Mouse (Mus musculus): ENCODE measurements around the gene Tmem139. TPM values are rescaled to one million over a fixed set of nuclear protein-coding genes. Genes with fewer than 3 reads are reported as not detected.

The Tmem139 gene
- polyA plus RNA-seq (2015; fragmentation: Nextera tagmentation; extraction: Ambion mirVana) = 6.7 and 6.9 TPM in 2 replicates

DNA sequence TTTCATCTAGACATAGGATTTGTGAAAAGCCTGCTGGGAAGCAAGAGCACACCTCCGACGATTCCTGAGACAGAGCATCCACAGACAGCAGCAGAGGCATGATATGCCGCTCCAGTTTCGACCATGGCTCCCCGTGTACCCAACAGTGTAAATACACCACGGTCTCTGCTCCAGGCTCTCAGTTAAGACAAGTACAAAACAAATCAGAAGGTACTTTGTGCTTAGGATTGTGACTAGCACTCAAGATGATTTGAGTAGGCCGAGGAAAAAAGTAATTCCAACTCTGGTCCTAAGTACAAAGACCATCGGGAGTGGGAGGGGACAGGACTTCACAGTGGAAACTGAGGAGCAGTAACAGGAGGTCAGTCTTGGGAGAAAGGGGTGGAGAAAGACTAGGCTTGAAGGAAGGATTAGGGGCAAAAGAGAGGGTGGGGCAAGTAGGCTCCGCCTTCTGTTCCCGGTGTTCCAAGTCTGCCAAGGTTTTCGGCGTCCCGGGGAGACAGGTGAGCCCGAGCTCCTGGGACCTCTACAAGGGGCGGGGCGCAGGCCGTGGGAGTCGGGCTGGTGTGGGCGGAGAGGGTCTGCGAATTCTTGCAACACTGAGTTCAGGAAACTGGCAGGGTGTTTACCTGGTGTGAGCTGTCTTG lies at the start of gene Tmem139:
Tmem139 (plus strand) TSS at position 447 of the 647 bp plus-strand sequence.
- 14% methylated on average over 20 of the region's 20 CpGs for WGBS
- H3K27ac ChIP-seq (ENCODE audit: low read length) = peak within 1 kb of the TSS; percentile 90
- peak; percentile 8; the same call in 1 of the 2 replicates for ATAC-seq (ENCODE audit: low read depth)

DNA sequence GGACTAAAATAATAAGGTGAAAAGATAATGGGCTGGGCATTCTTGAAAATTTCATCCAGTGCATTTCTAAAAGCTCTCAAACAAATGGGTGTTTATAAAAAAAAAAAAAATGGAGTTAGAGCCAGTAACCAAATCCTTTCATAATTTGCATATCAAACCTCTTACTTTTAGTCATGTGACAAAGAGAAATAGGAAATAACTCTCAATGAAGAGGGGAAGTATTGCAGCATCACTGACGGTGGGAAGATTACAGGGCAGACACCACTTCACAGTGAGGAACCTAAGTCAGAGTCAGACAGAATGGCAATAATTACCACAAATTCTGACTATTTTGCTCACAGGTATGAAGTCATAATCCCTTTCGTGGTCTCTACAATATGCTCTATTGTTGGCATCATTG lies 46.7 kb upstream of the Tmem139 start, which contains the start of gene Tas2r144:
Tas2r144 (plus strand) TSS at position 301 of the 400 bp plus-strand sequence.
- Histone ChIP-seq H3K27me3 (ENCODE audit: control insufficient read depth, insufficient read depth, low read depth, low read length) (no peaks in the 10 kb centered on the region), H3K27ac (ENCODE audit: low read length) (no peak within 1 kb of the TSS), H3K9ac (ENCODE audit: low read length) (no peak within 1 kb of the TSS), H3K4me2 (ENCODE audit: low read depth, low read length) (no peak within 1 kb of the TSS), H3K9me3 (ENCODE audit: control insufficient read depth, low read length) (no peaks in the 10 kb centered on the region), H3K4me1 (replicated peaks; ENCODE audit: control insufficient read depth, insufficient read depth, low read length) (no peaks in the 10 kb centered on the region), H3K36me3 (ENCODE audit: control insufficient read depth, insufficient read depth, low read length) (no peaks in the 10 kb centered on the region), H3K4me3 (ENCODE audit: low read length) (no peak within 1 kb of the TSS)
- ATAC-seq (ENCODE audit: low read depth) = no peak
- WGBS = 78% methylated on average over 2 of the region's 2 CpGs

More for the DNA sequence above, at the start of gene Tmem139:
- H3K4me3 ChIP-seq (ENCODE audit: low read length) = peak within 1 kb of the TSS; percentile 30
- peaks cover 9% of the 10 kb centered on the region for H3K4me1 ChIP-seq (replicated peaks; ENCODE audit: control insufficient read depth, insufficient read depth, low read length)
- H3K27me3 ChIP-seq (ENCODE audit: control insufficient read depth, insufficient read depth, low read depth, low read length) = no peaks in the 10 kb centered on the region
- H3K9me3 ChIP-seq (ENCODE audit: control insufficient read depth, low read length) = no peaks in the 10 kb centered on the region
- peak within 1 kb of the TSS; percentile 37 for H3K4me2 ChIP-seq (ENCODE audit: low read depth, low read length)
- H3K9ac ChIP-seq (ENCODE audit: low read length) = peak within 1 kb of the TSS; percentile 38; the same call in 1 of the 2 replicates
- H3K36me3 ChIP-seq (ENCODE audit: control insufficient read depth, insufficient read depth, low read length) = no peaks in the 10 kb centered on the region

- Histone ChIP-seq H3K4me3 (ENCODE audit: low read length) (no peak overlapping the region), H3K27ac (ENCODE audit: low read length) (no peak overlapping the region), H3K9me3 (ENCODE audit: control insufficient read depth, low read length) (no peaks in the 10 kb centered on the region), H3K4me1 (replicated peaks; ENCODE audit: control insufficient read depth, insufficient read depth, low read length) (no peaks in the 10 kb centered on the region), H3K36me3 (ENCODE audit: control insufficient read depth, insufficient read depth, low read length) (no peaks in the 10 kb centered on the region), H3K4me2 (ENCODE audit: low read depth, low read length) (no peak overlapping the region), H3K9ac (ENCODE audit: low read length) (no peak overlapping the region), H3K27me3 (ENCODE audit: control insufficient read depth, insufficient read depth, low read depth, low read length) (no peaks in the 10 kb centered on the region)
- no peak for ATAC-seq (ENCODE audit: low read depth)
- 35% methylated on average over 3 of the region's 3 CpGs for WGBS
These were observed 39.5 kb upstream of the Tmem139 start for GRCm38 (mm10) chr6:42222286-42222685.

- H3K9me3 ChIP-seq (ENCODE audit: control insufficient read depth, low read length) = no peaks in the 10 kb centered on the region
- no peak overlapping the region for H3K9ac ChIP-seq (ENCODE audit: low read length)
- H3K4me2 ChIP-seq (ENCODE audit: low read depth, low read length) = no peak overlapping the region
- no peaks in the 10 kb centered on the region for H3K27me3 ChIP-seq (ENCODE audit: control insufficient read depth, insufficient read depth, low read depth, low read length)
- H3K27ac ChIP-seq (ENCODE audit: low read length) = no peak overlapping the region
- H3K4me1 ChIP-seq (replicated peaks; ENCODE audit: control insufficient read depth, insufficient read depth, low read length) = no peaks in the 10 kb centered on the region; the same call in 1 of the 2 replicates
- no peak for ATAC-seq (ENCODE audit: low read depth)
- no peaks in the 10 kb centered on the region for H3K36me3 ChIP-seq (ENCODE audit: control insufficient read depth, insufficient read depth, low read length)
- no peak overlapping the region for H3K4me3 ChIP-seq (ENCODE audit: low read length)
- 62% methylated on average over 4 of the region's 4 CpGs for WGBS
These were observed 36.7 kb upstream of the Tmem139 start for GRCm38 (mm10) chr6:42225046-42225445.

- no peaks in the 10 kb centered on the region for H3K9me3 ChIP-seq (ENCODE audit: control insufficient read depth, low read length)
- WGBS = 26% methylated on average over 17 of the region's 17 CpGs
- no peaks in the 10 kb centered on the region for H3K36me3 ChIP-seq (ENCODE audit: control insufficient read depth, insufficient read depth, low read length)
- no peak overlapping the region for H3K9ac ChIP-seq (ENCODE audit: low read length)
- ATAC-seq (ENCODE audit: low read depth) = 0 out of 2 replicates have a peak, but pooled peaks have one; percentile 52
- H3K27ac ChIP-seq (ENCODE audit: low read length) = no peak overlapping the region
- H3K4me2 ChIP-seq (ENCODE audit: low read depth, low read length) = 0 out of 2 replicates have a peak overlapping the region, but pooled peaks have one; percentile 29
- no peak overlapping the region for H3K4me3 ChIP-seq (ENCODE audit: low read length)
- no peaks in the 10 kb centered on the region for H3K27me3 ChIP-seq (ENCODE audit: control insufficient read depth, insufficient read depth, low read depth, low read length)
- no peaks in the 10 kb centered on the region; the same call in 1 of the 2 replicates for H3K4me1 ChIP-seq (replicated peaks; ENCODE audit: control insufficient read depth, insufficient read depth, low read length)
These were observed 34.3 kb upstream of the Tmem139 start for GRCm38 (mm10) chr6:42227240-42228101.

- Histone ChIP-seq H3K4me2 (ENCODE audit: low read depth, low read length) (no peak overlapping the region), H3K4me1 (replicated peaks; ENCODE audit: control insufficient read depth, insufficient read depth, low read length) (no peaks in the 10 kb centered on the region; the same call in 1 of the 2 replicates), H3K9ac (ENCODE audit: low read length) (no peak overlapping the region), H3K36me3 (ENCODE audit: control insufficient read depth, insufficient read depth, low read length) (no peaks in the 10 kb centered on the region), H3K27ac (ENCODE audit: low read length) (no peak overlapping the region), H3K9me3 (ENCODE audit: control insufficient read depth, low read length) (no peaks in the 10 kb centered on the region), H3K4me3 (ENCODE audit: low read length) (no peak overlapping the region), H3K27me3 (ENCODE audit: control insufficient read depth, insufficient read depth, low read depth, low read length) (no peaks in the 10 kb centered on the region)
- ATAC-seq (ENCODE audit: low read depth) = no peak
- WGBS = 60% methylated on average over 4 of the region's 4 CpGs
These were observed 32.2 kb upstream of the Tmem139 start for GRCm38 (mm10) chr6:42229610-42230009.

DNA sequence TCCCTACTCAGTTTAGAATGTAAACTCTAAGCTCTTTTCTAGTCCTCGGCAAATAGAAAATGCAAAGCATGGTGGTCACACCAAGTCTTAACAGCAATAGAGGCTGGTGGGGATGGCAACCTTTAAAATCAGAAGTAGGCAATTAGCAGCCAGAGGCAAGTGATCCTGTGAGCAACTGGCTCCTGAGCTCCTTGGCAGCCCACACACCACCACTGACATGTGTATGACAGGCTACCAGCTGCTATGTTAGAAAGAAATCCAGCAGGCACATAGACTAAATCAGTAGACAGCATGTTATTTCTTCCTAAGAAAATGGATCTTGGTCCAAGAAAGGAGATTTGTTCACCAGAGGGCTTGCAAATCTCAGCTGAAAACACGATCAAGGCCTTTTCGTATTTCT lies 30.6 kb upstream of the Tmem139 start:
- ATAC-seq (ENCODE audit: low read depth) = no peak
- Histone ChIP-seq H3K9ac (ENCODE audit: low read length) (no peak overlapping the region), H3K36me3 (ENCODE audit: control insufficient read depth, insufficient read depth, low read length) (no peaks in the 10 kb centered on the region), H3K27me3 (ENCODE audit: control insufficient read depth, insufficient read depth, low read depth, low read length) (no peaks in the 10 kb centered on the region), H3K4me2 (ENCODE audit: low read depth, low read length) (no peak overlapping the region), H3K4me3 (ENCODE audit: low read length) (no peak overlapping the region), H3K9me3 (ENCODE audit: control insufficient read depth, low read length) (no peaks in the 10 kb centered on the region), H3K4me1 (replicated peaks; ENCODE audit: control insufficient read depth, insufficient read depth, low read length) (no peaks in the 10 kb centered on the region; the same call in 1 of the 2 replicates), H3K27ac (ENCODE audit: low read length) (no peak overlapping the region)
- 77% methylated on average over 3 of the region's 3 CpGs for whole genome bisulfite sequencing

DNA sequence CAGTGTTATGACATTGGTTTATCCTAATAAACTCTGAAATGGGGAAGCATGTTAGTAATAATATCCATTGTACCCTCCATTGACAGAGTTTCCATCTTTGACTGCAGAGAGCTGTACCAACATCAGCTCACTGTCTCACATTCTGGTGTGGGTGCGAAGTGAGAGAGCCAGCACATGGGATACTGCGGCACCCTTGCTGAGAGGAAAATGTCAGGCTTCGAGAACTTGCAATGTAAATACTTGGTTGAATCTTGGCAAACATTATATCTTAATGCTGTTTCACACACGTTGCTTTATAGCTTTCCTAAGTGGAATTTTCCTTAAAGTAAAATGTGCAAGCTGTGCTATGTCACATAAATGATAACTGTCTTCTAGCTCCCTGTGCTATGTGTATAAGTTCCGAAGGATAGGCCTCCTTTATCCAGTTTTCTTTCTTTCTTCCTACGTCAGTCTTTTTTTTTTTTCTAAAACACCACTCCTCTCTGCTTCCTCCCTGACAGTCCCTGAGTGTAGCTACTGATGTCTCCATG lies 24.4 kb upstream of the Tmem139 start:
- no peaks in the 10 kb centered on the region for H3K36me3 ChIP-seq (ENCODE audit: control insufficient read depth, insufficient read depth, low read length)
- H3K27ac ChIP-seq (ENCODE audit: low read length) = no peak overlapping the region
- no peaks in the 10 kb centered on the region for H3K27me3 ChIP-seq (ENCODE audit: control insufficient read depth, insufficient read depth, low read depth, low read length)
- 29% methylated on average over 6 of the region's 6 CpGs for WGBS
- ATAC-seq (ENCODE audit: low read depth) = peak; percentile 36; the same call in 1 of the 2 replicates
- H3K4me2 ChIP-seq (ENCODE audit: low read depth, low read length) = no peak overlapping the region
- no peaks in the 10 kb centered on the region for H3K9me3 ChIP-seq (ENCODE audit: control insufficient read depth, low read length)
- H3K9ac ChIP-seq (ENCODE audit: low read length) = no peak overlapping the region
- no peak overlapping the region for H3K4me3 ChIP-seq (ENCODE audit: low read length)
- H3K4me1 ChIP-seq (replicated peaks; ENCODE audit: control insufficient read depth, insufficient read depth, low read length) = peaks cover 4% of the 10 kb centered on the region

Measured in lung, embryonic 16.5 days (tissue).